Mouse (Mus musculus): ENCODE measurements around the gene Minos1.

Gene Minos1

GRCm38 (mm10) chr4:139095406-139095805 is 35.5 kb downstream of the Minos1 start:
- DNase-seq (ENCODE audit: low spot score), result peak; percentile 53

- DNase-seq (ENCODE audit: low spot score), result no peak
Observed at GRCm38 (mm10) chr4:139093196-139093530, 37.8 kb downstream of the Minos1 start.

- DNase-seq (ENCODE audit: low spot score), result peak; percentile 59
Observed at GRCm38 (mm10) chr4:139092356-139093195, 38.3 kb downstream of the Minos1 start, which contains the start of gene Nbl1. Gene Nbl1, minus strand, starts transcription at chr4:139092993.

- peak; percentile 77 for DNase-seq (ENCODE audit: low spot score)
Observed at GRCm38 (mm10) chr4:139091478-139092355, 39.2 kb downstream of the Minos1 start.

- DNase-seq (ENCODE audit: low spot score), result peak; percentile 51
Observed at GRCm38 (mm10) chr4:139091066-139091465, 39.8 kb downstream of the Minos1 start.

GRCm38 (mm10) chr4:139090303-139090940 is 40.5 kb downstream of the Minos1 start:
- no peak for DNase-seq (ENCODE audit: low spot score)

GRCm38 (mm10) chr4:139088982-139089671 is 41.8 kb downstream of the Minos1 start:
- DNase-seq (ENCODE audit: low spot score), result peak; percentile 39

GRCm38 (mm10) chr4:139086984-139087383 is 43.9 kb downstream of the Minos1 start:
- no peak for DNase-seq (ENCODE audit: low spot score)

GRCm38 (mm10) chr4:139086037-139086436 is 44.9 kb downstream of the Minos1 start:
- DNase-seq (ENCODE audit: low spot score), result peak; percentile 93

GRCm38 (mm10) chr4:139085337-139085736 is 45.6 kb downstream of the Minos1 start:
- no peak for DNase-seq (ENCODE audit: low spot score)

- DNase-seq (ENCODE audit: low spot score), result peak; percentile 83
Observed at GRCm38 (mm10) chr4:139082790-139083564, 47.9 kb downstream of the Minos1 start.

- DNase-seq (ENCODE audit: low spot score), result no peak
Observed at GRCm38 (mm10) chr4:139081270-139081931, 49.5 kb downstream of the Minos1 start.

GRCm38 (mm10) chr4:139080259-139080658 is 50.7 kb downstream of the Minos1 start:
- no peak for DNase-seq (ENCODE audit: low spot score)

- DNase-seq (ENCODE audit: low spot score), result no peak
Observed at GRCm38 (mm10) chr4:139079439-139079838, 51.5 kb downstream of the Minos1 start.

GRCm38 (mm10) chr4:139078726-139079125 is 52.2 kb downstream of the Minos1 start:
- peak; percentile 66 for DNase-seq (ENCODE audit: low spot score)

GRCm38 (mm10) chr4:139078313-139078712 is 52.6 kb downstream of the Minos1 start:
- DNase-seq (ENCODE audit: low spot score), result no peak

- DNase-seq (ENCODE audit: low spot score), result peak; percentile 63
Observed at GRCm38 (mm10) chr4:139075915-139076314, 55.0 kb downstream of the Minos1 start.

GRCm38 (mm10) chr4:139075041-139075711 is 55.7 kb downstream of the Minos1 start, which contains the start of gene Htr6:
Gene Htr6, minus strand, starts transcription at chr4:139075570.
- peak; percentile 58 for DNase-seq (ENCODE audit: low spot score)

- DNase-seq (ENCODE audit: low spot score), result no peak
Observed at GRCm38 (mm10) chr4:139074060-139074459, 56.9 kb downstream of the Minos1 start.

- DNase-seq (ENCODE audit: low spot score), result no peak
Observed at GRCm38 (mm10) chr4:139068287-139068686, 62.6 kb downstream of the Minos1 start.
